Mouse (Mus musculus) gonadal fat pad, adult 2 months (tissue): ENCODE data around the gene Zbtb39. TPM values are rescaled to one million over a fixed set of nuclear protein-coding genes. Genes with fewer than 3 reads are reported as not detected.
"Not testable (repeated sequence)": the region's sequence is repeated elsewhere in the genome, so short reads cannot be mapped to it uniquely, and the experiment has no call there.

Source experiments
- DNase-seq: peaks from one replicate; pipeline ENCODE4 v3.0.0-alpha.2; 2012; ENCODE audit warnings: low read depth
- polyA plus RNA-seq: library from polyadenylated mRNA; depleted of rRNA; stranded (reverse); fragments of >200 nt; gene quantifications from 2 replicates; pipeline ENCODE4 v1.2.3, GENCODE M21; 2012

The Zbtb39 gene
- polyA plus RNA-seq, 1 experiment = 8.8 TPM

GRCm38 (mm10) chr10:127737552-127737951 lies 1.8 kb upstream of the Zbtb39 start:
- no peak for DNase-seq

GRCm38 (mm10) chr10:127738151-127738882 lies 1.0 kb upstream of the Zbtb39 start:
- no peak for DNase-seq

- no peak for DNase-seq
These were observed 373 bp downstream of the Zbtb39 start for GRCm38 (mm10) chr10:127739661-127740161.

GRCm38 (mm10) chr10:127744661-127745060 lies 5.3 kb downstream of the Zbtb39 start:
- DNase-seq = no peak

- DNase-seq = no peak
These were observed 6.5 kb downstream of the Zbtb39 start for GRCm38 (mm10) chr10:127745886-127746285.

GRCm38 (mm10) chr10:127747254-127747653 lies 7.9 kb downstream of the Zbtb39 start:
- no peak for DNase-seq

GRCm38 (mm10) chr10:127748847-127749612 lies 9.7 kb downstream of the Zbtb39 start:
- DNase-seq = no peak

- DNase-seq = no peak
These were observed 10.9 kb downstream of the Zbtb39 start for GRCm38 (mm10) chr10:127750136-127750777.

- DNase-seq = no peak
These were observed 12.2 kb downstream of the Zbtb39 start, which contains the start of gene Gpr182 for GRCm38 (mm10) chr10:127751548-127751947. Gpr182 (minus strand) TSS chr10:127751732.

GRCm38 (mm10) chr10:127754566-127755166 lies 15.3 kb downstream of the Zbtb39 start:
- DNase-seq = no peak

- DNase-seq = no peak
These were observed 15.9 kb downstream of the Zbtb39 start for GRCm38 (mm10) chr10:127755246-127755645.

GRCm38 (mm10) chr10:127755770-127756468 lies 16.6 kb downstream of the Zbtb39 start:
- no peak for DNase-seq

- DNase-seq = peak; percentile 97
These were observed 20.1 kb downstream of the Zbtb39 start, which contains the start of the genes Rdh1 and Rdh16f1 for GRCm38 (mm10) chr10:127759181-127760110. Rdh1 (plus strand) TSS chr10:127759721. Rdh16f1 (plus strand) TSS chr10:127759787.

GRCm38 (mm10) chr10:127762926-127763325 lies 23.6 kb downstream of the Zbtb39 start:
- DNase-seq = not testable (repeated sequence)

GRCm38 (mm10) chr10:127763914-127764680 lies 24.8 kb downstream of the Zbtb39 start:
- DNase-seq = no peak

- DNase-seq = no peak
These were observed 27.2 kb downstream of the Zbtb39 start for GRCm38 (mm10) chr10:127766564-127766963.

- no peak for DNase-seq
These were observed 36.7 kb downstream of the Zbtb39 start, which contains the start of gene Rdh9 for GRCm38 (mm10) chr10:127776011-127776410. Rdh9 (plus strand) TSS chr10:127776386.

GRCm38 (mm10) chr10:127782321-127782720 lies 43.0 kb downstream of the Zbtb39 start:
- DNase-seq = not testable (repeated sequence)

GRCm38 (mm10) chr10:127785411-127785810 lies 46.1 kb downstream of the Zbtb39 start:
- DNase-seq = not testable (repeated sequence)
